Mouse (Mus musculus): ENCODE measurements around the gene Prr14.
A peak's percentile ranks its signal among the peaks of the same experiment; 100 is the strongest.
"Not testable (repeated sequence)": the region's sequence is repeated elsewhere in the genome, so short reads cannot be mapped to it uniquely, and the experiment has no call there.

The Prr14 gene

GRCm38 (mm10) chr7:127459311-127459710 is at the start of gene Prr14:
Prr14 (plus strand) TSS chr7:127459611.
- DNase-seq: not testable (repeated sequence)

GRCm38 (mm10) chr7:127411418-127411817 is 48.0 kb upstream of the Prr14 start:
- DNase-seq: no peak

DNA sequence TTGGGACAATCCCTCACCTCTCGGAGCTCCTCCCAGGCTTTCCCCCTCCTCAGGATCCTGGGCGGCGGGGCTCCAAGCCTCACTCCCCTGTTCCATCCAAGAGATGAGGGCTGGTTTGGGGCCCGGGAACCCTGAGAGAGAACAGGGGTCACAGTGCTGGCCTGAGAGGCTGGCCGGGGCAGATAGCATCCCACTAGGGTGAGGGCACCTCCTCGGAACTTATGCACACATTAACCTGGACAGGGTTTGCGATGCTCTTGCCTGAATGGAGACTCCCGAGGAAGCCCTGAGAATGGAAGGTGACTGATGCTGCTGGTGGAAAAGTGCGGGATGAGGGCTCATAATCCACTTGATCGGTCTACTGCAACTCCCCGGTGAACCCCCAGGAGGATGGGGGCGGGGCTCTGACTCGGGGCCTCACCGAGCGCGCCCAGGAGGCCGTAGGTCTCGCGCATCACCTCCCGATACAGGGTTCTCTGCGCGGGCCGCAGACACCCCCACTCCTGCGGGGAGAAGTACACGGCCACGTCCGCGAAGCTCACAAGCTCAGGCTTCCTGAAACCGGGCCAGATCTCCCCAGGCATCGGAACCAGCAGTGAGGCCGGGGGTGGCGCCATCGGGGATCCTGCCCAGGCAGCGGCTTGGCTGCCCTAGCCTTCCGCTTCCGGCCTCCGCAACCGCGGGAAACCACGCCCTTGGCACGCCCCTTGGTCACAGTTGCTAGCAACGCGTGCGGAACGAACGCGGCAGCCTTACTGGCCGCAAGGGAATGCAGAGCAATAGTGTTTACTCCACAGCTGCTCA is 37.8 kb upstream of the Prr14 start, which contains the start of gene Zfp688:
Gene Zfp688, minus strand, starts transcription at position 681 of the 804 bp plus-strand sequence.
- peak; percentile 93 for DNase-seq

GRCm38 (mm10) chr7:127422247-127422646 is 37.2 kb upstream of the Prr14 start:
- no peak for DNase-seq

DNA sequence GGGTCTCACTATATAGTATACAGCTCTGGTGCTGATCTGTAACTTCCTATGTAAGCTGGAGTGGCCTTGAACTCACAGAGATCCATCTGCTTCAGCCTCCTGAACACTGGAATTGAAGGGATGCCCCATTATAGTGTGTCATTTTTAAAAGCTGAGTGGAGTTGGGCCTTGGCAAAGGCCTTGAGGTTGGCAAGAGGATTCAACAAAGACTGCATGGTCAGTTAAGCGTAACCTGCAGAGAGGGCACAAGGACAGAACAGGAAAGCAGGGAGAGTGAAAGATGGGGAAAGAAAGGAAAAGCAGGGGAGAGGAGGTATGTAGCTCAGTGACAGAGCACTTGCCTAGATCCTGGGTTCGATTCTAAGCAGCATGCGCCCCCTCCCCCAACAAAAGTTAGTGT is 34.1 kb upstream of the Prr14 start:
- no peak for DNase-seq

- DNase-seq: no peak
Measured at GRCm38 (mm10) chr7:127425911-127426310, 33.5 kb upstream of the Prr14 start.

- no peak for DNase-seq
Measured at GRCm38 (mm10) chr7:127426354-127426753, 33.1 kb upstream of the Prr14 start.

- no peak for DNase-seq
Measured at GRCm38 (mm10) chr7:127435206-127435605, 24.2 kb upstream of the Prr14 start.

DNA sequence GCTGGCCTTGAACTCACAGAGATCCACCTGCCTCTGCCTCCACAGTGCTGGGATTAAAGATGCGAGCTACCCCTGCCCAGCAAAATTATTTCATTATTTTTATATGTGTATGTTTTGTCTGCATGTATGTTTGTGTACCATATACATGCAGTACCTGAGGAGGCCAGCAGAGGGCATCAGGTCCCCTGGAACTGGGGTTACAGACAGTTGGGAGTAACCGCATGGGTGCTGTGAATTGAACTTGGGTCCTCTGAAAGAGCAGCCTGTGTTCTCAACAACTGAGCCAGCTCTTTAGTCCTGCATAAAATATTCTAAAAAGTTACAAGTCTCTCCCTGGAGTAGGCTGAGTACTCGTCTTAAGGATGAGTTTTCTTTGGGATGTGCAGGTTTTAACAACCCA is 21.7 kb upstream of the Prr14 start:
- peak; percentile 19 for DNase-seq

DNA sequence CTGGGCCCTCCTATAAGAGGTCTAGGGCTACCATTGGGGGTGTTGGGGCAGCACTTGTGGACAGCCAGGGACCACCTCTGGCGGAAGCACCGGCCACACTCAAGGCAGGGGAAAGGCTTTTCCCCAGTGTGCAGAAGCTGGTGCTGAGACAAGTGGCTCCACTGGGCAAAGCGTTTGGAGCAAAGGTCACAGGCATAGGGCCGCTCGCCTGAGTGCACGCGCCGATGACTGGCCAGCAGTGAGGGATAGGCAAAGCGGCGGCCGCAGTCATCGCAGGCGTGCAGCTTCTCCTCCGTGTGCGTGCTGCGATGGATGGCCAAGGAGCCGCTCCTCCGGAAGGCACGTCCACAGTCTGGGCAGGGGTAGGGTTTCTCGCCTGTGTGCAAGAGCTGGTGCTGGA is 15.4 kb upstream of the Prr14 start:
- DNase-seq: no peak

- peak; percentile 99 for DNase-seq
Measured at GRCm38 (mm10) chr7:127448521-127449300, 10.7 kb upstream of the Prr14 start, which contains the start of gene Zfp689. Zfp689 (minus strand) TSS chr7:127449158.

GRCm38 (mm10) chr7:127449966-127450365 is 9.4 kb upstream of the Prr14 start:
- DNase-seq: no peak

- no peak for DNase-seq
Measured at GRCm38 (mm10) chr7:127453056-127453455, 6.4 kb upstream of the Prr14 start.

- no peak for DNase-seq
Measured at GRCm38 (mm10) chr7:127454905-127455304, 4.5 kb upstream of the Prr14 start.

- not testable (repeated sequence) for DNase-seq
Measured at GRCm38 (mm10) chr7:127458371-127459122, 864 bp upstream of the Prr14 start.

DNA sequence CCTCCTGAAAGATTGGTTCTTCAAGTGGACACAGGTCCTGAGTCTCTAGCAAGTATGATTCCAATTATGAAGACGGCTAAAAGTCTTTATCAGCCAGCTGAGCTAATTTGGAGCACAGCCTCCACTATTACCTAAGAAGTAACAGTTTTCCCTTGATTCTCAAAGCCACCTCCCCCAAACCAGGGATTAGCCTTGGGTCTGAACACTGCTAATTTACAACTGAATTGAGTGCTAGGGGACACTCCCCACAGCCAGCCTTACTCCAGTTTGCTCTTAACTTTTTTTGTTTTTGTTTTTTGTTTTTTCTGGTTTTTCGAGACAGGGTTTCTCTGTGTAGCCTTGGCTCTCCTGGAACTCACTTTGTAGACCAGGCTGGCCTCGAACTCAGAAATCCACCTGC is 5.8 kb downstream of the Prr14 start:
- DNase-seq: no peak

GRCm38 (mm10) chr7:127465670-127466069 is 6.3 kb downstream of the Prr14 start:
- not testable (repeated sequence) for DNase-seq

DNA sequence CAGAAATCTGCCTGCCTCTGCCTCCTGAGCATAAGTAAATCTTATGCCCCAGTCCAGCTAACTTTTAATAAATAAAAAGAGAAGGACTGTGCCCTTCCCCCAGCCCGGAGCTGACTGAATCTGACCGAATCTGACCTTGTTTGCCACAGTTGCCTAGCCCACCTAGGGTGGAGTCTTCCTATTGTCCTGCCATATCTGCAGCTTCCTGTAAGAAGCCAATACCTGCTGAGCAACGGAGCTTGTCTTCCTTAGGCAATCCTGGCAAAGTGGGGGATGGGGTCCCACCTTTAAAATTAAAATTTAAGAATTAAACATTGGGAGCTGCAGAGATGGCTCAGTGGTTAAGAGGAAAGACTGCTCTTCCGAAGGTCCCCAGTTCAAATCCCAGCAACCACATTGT is 7.2 kb downstream of the Prr14 start:
- DNase-seq: no peak

DNA sequence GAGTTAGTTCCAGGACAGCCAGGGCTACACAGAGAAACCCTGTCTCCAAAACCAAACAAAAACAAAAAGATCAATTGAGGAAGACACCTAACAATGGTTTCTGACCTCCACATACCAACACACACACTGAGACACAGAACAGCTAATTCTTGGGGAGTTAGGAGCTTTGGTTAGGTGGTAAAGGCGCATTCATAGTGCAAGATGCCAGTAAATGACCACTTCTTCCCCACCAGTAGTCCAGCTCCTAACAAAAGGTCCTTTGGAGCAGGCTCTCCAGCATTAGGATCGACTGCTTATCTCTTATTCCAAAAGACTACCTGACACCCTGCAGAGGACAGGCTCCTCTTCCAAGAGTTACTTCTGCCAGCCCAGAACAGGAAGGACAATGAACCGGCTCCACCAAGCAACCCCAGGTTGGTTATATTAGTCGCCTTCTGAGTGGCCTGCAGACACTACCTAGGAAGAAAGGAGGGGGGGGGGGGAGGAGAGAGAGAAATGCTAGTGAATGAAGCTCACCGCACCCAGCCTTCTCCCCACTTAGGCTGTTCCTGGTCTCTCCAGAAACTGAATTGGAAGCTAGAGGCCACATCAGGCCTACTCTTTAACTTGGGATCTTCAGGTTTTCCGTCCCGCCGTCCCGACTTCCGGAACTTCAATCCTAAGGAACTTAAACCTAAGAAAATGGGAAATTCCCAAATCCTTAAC is 10.8 kb downstream of the Prr14 start:
- no peak for DNase-seq

GRCm38 (mm10) chr7:127470743-127471645 is 11.6 kb downstream of the Prr14 start:
- DNase-seq: peak; percentile 98

DNA sequence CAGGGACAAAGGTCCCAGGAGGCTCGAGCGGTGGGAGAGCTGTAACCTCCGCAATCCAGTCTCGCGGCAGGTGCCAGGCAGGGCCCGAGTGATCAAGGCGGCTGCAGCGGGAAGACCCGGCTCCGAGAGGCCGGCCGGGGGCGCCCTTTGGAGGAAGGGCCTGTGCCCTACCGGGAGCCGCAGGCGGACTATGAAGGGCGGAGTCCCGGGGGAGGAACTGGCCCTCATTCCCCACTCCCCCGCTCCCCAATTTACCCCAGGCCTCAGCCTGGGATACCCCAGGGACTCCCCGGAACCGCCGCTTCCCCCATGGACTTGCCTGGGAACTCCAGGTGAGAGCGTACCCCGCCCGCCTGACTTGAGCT is 12.2 kb downstream of the Prr14 start:
- no peak for DNase-seq

Data from retina, postnatal 1 day (tissue).